9 mouse cellular contexts compared by ENCODE assay signal in genomic region chr9:56796656-56797131, GRCm38 (mm10). TPM values are rescaled to one million over a fixed set of nuclear protein-coding genes. Genes with fewer than 3 reads are reported as not detected.
DNase-seq lines count a peak whose midpoint lies in the region; ATAC-seq lines count a peak whose summit lies in the region.
"Had no signal": no experiment of that assay in that cellular context is flagged by ENCODE, and none has a peak within 500 bp of the region (broad histone marks: within the 10 kb centered on the region; RNA-seq: fewer than 3 reads in every experiment).

No protein-coding gene starts in this region.

- H3K9ac ChIP-seq in heart, embryonic 15.5 days = peak overlapping the region; percentile 46
- no peak overlapping the region for H3K9ac ChIP-seq in intestine, embryonic 16.5 days (ENCODE audit: low read depth, low read length)
- H3K9ac ChIP-seq in neural tube, embryonic 14.5 days (replicated peaks; ENCODE audit: low read depth, low read length) = peak overlapping the region; percentile 79

- peaks cover 18% of the 10 kb centered on the region for H3K4me1 ChIP-seq in heart, embryonic 15.5 days (replicated peaks)
- peaks cover 10% of the 10 kb centered on the region; the same call in 1 of the 2 replicates for H3K4me1 ChIP-seq in intestine, embryonic 16.5 days (ENCODE audit: control insufficient read depth, insufficient read depth, low read length)
- H3K4me1 ChIP-seq in neural tube, embryonic 14.5 days (ENCODE audit: control insufficient read depth, insufficient read depth, low read length) = no peaks in the 10 kb centered on the region

- H3K9me3 ChIP-seq in heart, embryonic 15.5 days (replicated peaks) = no peaks in the 10 kb centered on the region
- no peaks in the 10 kb centered on the region for H3K9me3 ChIP-seq in intestine, embryonic 16.5 days (ENCODE audit: control insufficient read depth, low read length)
- no peaks in the 10 kb centered on the region for H3K9me3 ChIP-seq in neural tube, embryonic 14.5 days (ENCODE audit: control insufficient read depth, low read length)

- peaks cover 94% of the 10 kb centered on the region for H3K27me3 ChIP-seq in heart, embryonic 15.5 days
- H3K27me3 ChIP-seq in intestine, embryonic 16.5 days (replicated peaks; ENCODE audit: control insufficient read depth, insufficient read depth, low read length) = peaks cover 53% of the 10 kb centered on the region
- peaks cover 17% of the 10 kb centered on the region for H3K27me3 ChIP-seq in neural tube, embryonic 14.5 days (ENCODE audit: control insufficient read depth, insufficient read depth, low read length)

- no peak overlapping the region for H3K27ac ChIP-seq in heart, embryonic 15.5 days
- H3K27ac ChIP-seq in intestine, embryonic 16.5 days (ENCODE audit: low read length) = no peak overlapping the region
- H3K27ac ChIP-seq in neural tube, embryonic 14.5 days (ENCODE audit: low read depth, low read length) = peak overlapping the region; percentile 82

- H3K36me3 ChIP-seq in heart, embryonic 15.5 days = no peaks in the 10 kb centered on the region
- H3K36me3 ChIP-seq in intestine, embryonic 16.5 days (ENCODE audit: control insufficient read depth, insufficient read depth, low read length) = no peaks in the 10 kb centered on the region
- no peaks in the 10 kb centered on the region for H3K36me3 ChIP-seq in neural tube, embryonic 14.5 days (ENCODE audit: control insufficient read depth, insufficient read depth, low read length)

- H3K4me3 ChIP-seq in heart, embryonic 15.5 days = peak overlapping the region; percentile 54
- H3K4me3 ChIP-seq in intestine, embryonic 16.5 days (ENCODE audit: low read length) = peak overlapping the region; percentile 51
- peak overlapping the region; percentile 49 for H3K4me3 ChIP-seq in neural tube, embryonic 14.5 days (ENCODE audit: low read depth, low read length)

- intact Hi-C loops in heart, postnatal 36 days (cut with DNase I) = no loop called here

- peak overlapping the region; percentile 94 for H3K4me2 ChIP-seq in heart, embryonic 15.5 days
- peak overlapping the region; percentile 90 for H3K4me2 ChIP-seq in intestine, embryonic 16.5 days (ENCODE audit: low read depth, low read length)
- peak overlapping the region; percentile 87 for H3K4me2 ChIP-seq in neural tube, embryonic 14.5 days (ENCODE audit: low read depth, low read length)

- under 1% methylated on average over 41 of the region's 41 CpGs for WGBS in heart, embryonic 15.5 days
- under 1% methylated on average over 41 of the region's 41 CpGs for WGBS in intestine, embryonic 16.5 days
- WGBS in neural tube, embryonic 14.5 days = under 1% methylated on average over 41 of the region's 41 CpGs

- no peak for DNase-seq in heart, postnatal 36 days
- peak; percentile 24 for DNase-seq in Muller cell, postnatal 12 days (ENCODE audit: inconsistent ontology term)
- peak; percentile 47 for DNase-seq in embryo, embryonic 9.5 days (ENCODE audit: extremely low spot score)
- no peak for DNase-seq in gastrocnemius, postnatal 10 days
- no peak for DNase-seq in urinary bladder, postnatal 4 days (ENCODE audit: low spot score in 2 of 2)

- ATAC-seq in heart, embryonic 15.5 days (replicated peaks; ENCODE audit: insufficient number of reproducible peaks, insufficient read depth, low FRiP score, low read depth) = no peak
- ATAC-seq in intestine, embryonic 16.5 days = peak; percentile 44; the same call in 1 of the 2 replicates
- ATAC-seq in neural tube, embryonic 14.5 days (ENCODE audit: low read depth) = peak; percentile 71

RNA-seq across cellular contexts. Expression of gene Lingo1, which starts 0.4 kb away (rescaled TPM):
- 2.3 and 3.2 TPM in 2 replicates for polyA plus RNA-seq in heart, embryonic 15.5 days (2015; fragmentation: Nextera tagmentation; extraction: Ambion mirVana)
- 1 to 10 TPM in 1 of 2 experiments, under 1 TPM in 1; 0.73 to 1.4 TPM for total RNA-seq in heart, postnatal 36 days (2021)
- polyA plus RNA-seq in intestine, embryonic 16.5 days (2015; fragmentation: Nextera tagmentation; extraction: Ambion mirVana) = 1.0 and 1.7 TPM in 2 replicates
- 50.4 and 56.7 TPM in 2 replicates for polyA plus RNA-seq in neural tube, embryonic 14.5 days (2014; fragmentation: Nextera tagmentation; extraction: Ambion mirVana)
- 1 to 10 TPM; 2.0 to 2.6 TPM for total RNA-seq in gastrocnemius, postnatal 10 days (2021)
- total RNA-seq: MEL had no signal

Comparison
In these comparisons a context has a peak if more than half of its experiments do, and no peak if none do; other contexts are left out.
1. DNase-seq: peak in Muller cell, postnatal 12 days (single experiment) and embryo, embryonic 9.5 days (single experiment); none in heart, postnatal 36 days (0 of 2), gastrocnemius, postnatal 10 days (single experiment) and urinary bladder, postnatal 4 days (0 of 2).
2. RNA of gene Lingo1, which starts 0.4 kb away (polyA plus RNA-seq): 50.4 to 56.7 TPM in neural tube, embryonic 14.5 days; 2.3 to 3.2 TPM in heart, embryonic 15.5 days and 1.0 to 1.7 TPM in intestine, embryonic 16.5 days; every median in the first group is over 10 times any median in the second.
3. Peak in every context shown above with its lines, with median percentiles within 50 percentile points of each other: H3K4me2 ChIP-seq and H3K4me3 ChIP-seq.